Mouse (Mus musculus): ENCODE measurements around the gene Tdrd9. TPM values are rescaled to one million over a fixed set of nuclear protein-coding genes. Genes with fewer than 3 reads are reported as not detected.
"Not testable (repeated sequence)": the region's sequence is repeated elsewhere in the genome, so short reads cannot be mapped to it uniquely, and the experiment has no call there.

Tdrd9 gene
- total and polyA plus RNA-seq, 2 experiments from 2014 or later: 0.23 to 0.29 TPM

DNA sequence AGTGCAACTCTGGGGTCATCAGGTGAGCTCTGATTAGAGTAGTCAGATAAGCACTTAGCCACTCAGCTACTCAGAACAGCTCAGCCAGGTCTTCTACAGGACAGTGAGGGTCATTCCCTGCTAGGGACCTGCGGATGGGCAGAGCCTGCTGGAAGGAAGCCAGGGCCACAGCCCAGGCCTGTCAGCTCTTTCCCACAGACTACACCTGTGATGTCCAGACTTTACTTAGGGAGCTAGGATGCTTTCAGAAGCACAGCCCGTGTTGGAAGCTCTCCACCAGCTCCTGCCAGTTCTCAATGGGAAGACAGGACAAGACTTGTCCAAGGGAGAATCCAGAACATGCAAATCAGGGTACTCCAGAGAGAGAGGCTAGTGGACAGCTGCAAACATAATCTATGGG lies 37.4 kb upstream of the Tdrd9 start:
- Histone ChIP-seq H3K27ac (ENCODE audit: low read depth, low read length) (no peak overlapping the region), H3K4me1 (ENCODE audit: insufficient read depth) (peaks cover 8% of the 10 kb centered on the region), H3K36me3 (ENCODE audit: insufficient read depth) (no peaks in the 10 kb centered on the region), H3K9me3 (ENCODE audit: low read length) (no peaks in the 10 kb centered on the region), H3K4me3 (ENCODE audit: low read depth, low read length) (no peak overlapping the region), H3K9ac (no peak overlapping the region), H3K4me2 (ENCODE audit: low read depth) (no peak overlapping the region), H3K27me3 (ENCODE audit: insufficient read depth, low read length) (no peaks in the 10 kb centered on the region)
- ATAC-seq (no peak), DNase-seq (no peak)
- no peak for TF ChIP-seq CTCF (IDR thresholded peaks at IDR 0.05; ENCODE audit: low read depth)
- 74% methylated on average over 2 of the region's 2 CpGs for WGBS

DNA sequence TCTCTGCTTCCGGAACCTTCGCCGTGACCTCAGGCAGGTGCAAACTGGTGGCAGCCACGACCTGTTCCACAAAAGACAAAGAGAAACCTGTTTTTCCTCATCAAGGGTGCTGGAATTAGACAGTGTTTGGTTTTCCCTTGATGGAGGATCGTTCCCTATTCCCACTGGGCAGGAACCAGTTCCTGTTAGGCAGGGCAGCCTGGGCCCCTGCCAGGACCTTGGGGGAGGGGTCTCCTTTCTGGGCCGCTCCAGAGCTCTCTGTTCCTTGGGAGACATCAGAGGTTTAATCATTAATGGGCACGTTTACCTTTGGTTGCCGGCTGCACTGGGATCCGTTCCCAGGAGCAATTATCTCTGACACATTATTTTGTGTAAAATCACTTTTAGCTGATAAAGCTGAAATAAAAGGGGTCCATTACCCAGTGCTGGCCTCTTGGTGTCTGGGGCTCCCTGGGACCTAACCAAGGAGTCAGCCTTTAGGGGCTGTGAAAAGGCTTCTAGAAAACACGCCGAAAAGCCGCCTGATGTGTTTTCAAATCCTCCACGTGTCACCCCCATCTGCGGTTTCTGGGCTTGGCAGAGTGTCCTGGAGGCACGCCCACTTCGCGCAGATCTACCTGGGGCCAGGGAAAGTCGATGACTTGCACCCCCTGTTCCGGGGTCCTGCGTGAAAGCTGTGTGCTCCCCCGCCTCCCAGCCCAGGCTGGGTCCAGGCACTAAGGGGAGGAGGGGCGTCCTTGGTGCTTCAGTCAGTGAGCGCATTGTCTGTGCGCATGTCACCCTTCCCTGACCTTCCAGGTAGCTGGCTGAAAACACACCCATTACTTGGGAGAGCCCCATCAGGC lies 34.4 kb upstream of the Tdrd9 start:
- H3K27me3 ChIP-seq (ENCODE audit: insufficient read depth, low read length): no peaks in the 10 kb centered on the region
- TF ChIP-seq CTCF (IDR thresholded peaks at IDR 0.05; ENCODE audit: low read depth): no peak
- H3K36me3 ChIP-seq (ENCODE audit: insufficient read depth): no peaks in the 10 kb centered on the region
- 0 out of 2 replicates have a peak overlapping the region, but pooled peaks have one; percentile 2 for H3K4me2 ChIP-seq (ENCODE audit: low read depth)
- DNase-seq (peak; percentile 53), ATAC-seq (peak; percentile 51; the same call in 1 of the 2 replicates)
- peaks cover 8% of the 10 kb centered on the region for H3K4me1 ChIP-seq (ENCODE audit: insufficient read depth)
- WGBS: 24% methylated on average over 24 of the region's 24 CpGs
- H3K4me3 ChIP-seq (ENCODE audit: low read depth, low read length): no peak overlapping the region
- H3K27ac ChIP-seq (ENCODE audit: low read depth, low read length): no peak overlapping the region; the same call in 1 of the 2 replicates
- H3K9me3 ChIP-seq (ENCODE audit: low read length): no peaks in the 10 kb centered on the region
- H3K9ac ChIP-seq: no peak overlapping the region

DNA sequence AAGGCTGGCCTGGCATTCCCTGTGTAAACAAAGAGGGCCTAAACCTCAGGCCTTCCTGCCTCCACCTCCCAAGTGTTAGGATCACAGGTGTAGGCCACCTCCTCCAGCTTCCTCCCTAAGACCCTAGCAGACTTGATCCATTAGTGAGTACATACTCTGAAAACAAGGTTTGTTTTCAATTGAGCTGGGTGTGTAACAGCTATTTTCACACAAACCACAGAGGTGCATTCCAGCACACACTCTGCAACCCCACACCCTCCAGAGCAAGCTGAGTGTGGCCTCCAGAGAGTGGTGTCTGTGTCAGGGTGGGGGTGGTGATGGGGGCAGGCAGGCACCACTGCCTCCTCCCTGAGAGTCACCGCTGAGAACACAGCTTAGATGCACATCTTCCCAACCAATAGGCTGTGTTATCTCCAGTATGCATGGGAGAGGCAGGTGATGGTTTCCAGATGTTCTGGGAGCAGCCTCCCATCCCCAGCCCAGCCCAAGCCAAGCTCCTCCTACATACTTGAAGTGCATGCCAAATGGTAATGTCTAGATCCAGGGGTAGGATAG lies 32.7 kb upstream of the Tdrd9 start:
- H3K36me3 ChIP-seq (ENCODE audit: insufficient read depth): no peaks in the 10 kb centered on the region
- H3K4me2 ChIP-seq (ENCODE audit: low read depth): no peak overlapping the region
- no peak overlapping the region for H3K9ac ChIP-seq
- H3K4me1 ChIP-seq (ENCODE audit: insufficient read depth): peaks cover 8% of the 10 kb centered on the region
- DNase-seq: no peak
- TF ChIP-seq CTCF (IDR thresholded peaks at IDR 0.05; ENCODE audit: low read depth): no peak
- no peak overlapping the region for H3K27ac ChIP-seq (ENCODE audit: low read depth, low read length)
- no peaks in the 10 kb centered on the region for H3K9me3 ChIP-seq (ENCODE audit: low read length)
- 80% methylated on average over 1 of the region's 1 CpGs for WGBS
- H3K27me3 ChIP-seq (ENCODE audit: insufficient read depth, low read length): no peaks in the 10 kb centered on the region
- H3K4me3 ChIP-seq (ENCODE audit: low read depth, low read length): no peak overlapping the region
- no peak for ATAC-seq

DNA sequence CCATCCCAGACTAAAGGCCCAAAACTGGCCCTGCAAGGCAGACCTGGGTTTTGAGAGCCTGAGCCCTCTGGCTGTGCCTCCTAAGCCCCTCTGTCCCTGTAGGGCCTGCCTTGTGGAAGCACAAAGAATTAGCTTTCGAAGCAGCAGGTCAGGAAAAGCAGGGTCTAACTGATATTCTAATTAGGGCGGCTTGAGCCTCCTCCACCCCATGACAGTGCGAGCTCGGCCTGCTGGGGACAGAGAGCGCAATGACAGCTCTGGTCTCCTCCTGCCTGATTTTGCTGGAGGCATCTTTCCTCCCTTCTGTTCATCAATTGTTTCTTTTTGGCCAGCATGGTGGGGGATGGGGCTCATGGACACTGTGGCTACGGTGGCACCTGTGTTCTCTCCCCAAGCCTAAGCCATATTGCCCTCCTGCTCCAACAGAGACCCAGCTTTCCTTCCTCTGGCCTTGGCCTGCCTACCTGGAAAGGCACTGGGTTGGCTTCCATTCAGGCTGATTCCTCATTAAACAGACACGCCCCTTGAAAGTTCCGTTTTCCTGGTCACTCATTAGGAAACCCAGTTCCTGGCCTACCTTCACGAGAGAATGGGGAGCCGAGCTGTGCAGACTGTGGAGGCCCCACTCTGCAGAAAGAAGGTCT lies 27.8 kb upstream of the Tdrd9 start:
- no peak for TF ChIP-seq CTCF (IDR thresholded peaks at IDR 0.05; ENCODE audit: low read depth)
- no peak overlapping the region for H3K4me3 ChIP-seq (ENCODE audit: low read depth, low read length)
- H3K36me3 ChIP-seq (ENCODE audit: insufficient read depth): no peaks in the 10 kb centered on the region
- H3K27me3 ChIP-seq (ENCODE audit: insufficient read depth, low read length): no peaks in the 10 kb centered on the region
- no peaks in the 10 kb centered on the region for H3K9me3 ChIP-seq (ENCODE audit: low read length)
- no peaks in the 10 kb centered on the region for H3K4me1 ChIP-seq (ENCODE audit: insufficient read depth)
- H3K9ac ChIP-seq: no peak overlapping the region
- WGBS: 59% methylated on average over 10 of the region's 10 CpGs
- no peak overlapping the region for H3K4me2 ChIP-seq (ENCODE audit: low read depth)
- H3K27ac ChIP-seq (ENCODE audit: low read depth, low read length): no peak overlapping the region
- no peak for DNase-seq
- no peak for ATAC-seq

DNA sequence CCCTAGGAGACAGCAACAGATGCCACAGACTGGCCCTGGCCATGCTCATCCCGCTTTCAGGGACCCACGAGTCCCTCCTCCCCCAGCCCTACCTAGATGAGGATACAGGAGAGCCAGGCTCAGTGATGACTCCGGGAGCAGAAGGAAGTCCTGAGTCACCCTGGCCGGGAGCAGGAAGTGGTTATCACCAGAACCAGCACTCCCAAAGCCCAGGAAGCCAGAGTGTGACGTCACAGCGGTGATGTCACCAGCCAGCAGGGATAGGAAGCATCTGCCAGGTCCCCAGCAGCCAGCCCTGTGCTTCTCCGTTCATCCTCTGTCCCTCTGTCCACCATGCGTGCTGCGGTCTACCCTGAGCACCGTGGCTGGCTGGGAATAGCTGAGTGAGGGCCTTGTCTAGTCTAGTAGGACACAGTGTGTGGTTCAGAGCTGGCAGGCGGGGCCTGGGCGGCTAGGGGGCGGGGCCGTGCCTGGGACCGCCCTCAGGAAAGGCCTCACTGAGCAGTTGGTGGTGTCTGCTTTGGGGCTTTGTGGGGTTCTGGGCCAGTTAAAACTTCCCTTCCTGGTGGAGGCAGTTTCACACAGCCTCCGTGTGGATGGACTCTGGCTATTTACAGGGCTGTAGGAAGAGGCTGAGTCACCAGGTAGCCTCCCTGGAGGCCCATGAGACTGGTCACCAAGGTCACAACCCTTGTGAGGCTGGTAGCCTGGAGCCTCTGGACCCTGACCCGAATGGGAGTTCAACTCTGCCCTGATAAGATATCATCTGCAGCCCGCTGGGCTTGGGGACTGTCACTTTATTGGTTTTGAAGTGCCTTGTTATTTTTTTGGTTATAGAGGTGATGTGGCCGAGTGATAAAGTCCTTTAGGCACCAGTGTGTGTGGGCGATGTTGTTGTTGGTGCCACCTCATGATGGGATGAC lies 27.0 kb upstream of the Tdrd9 start:
- H3K4me3 ChIP-seq (ENCODE audit: low read depth, low read length); H3K9ac ChIP-seq; H3K4me2 ChIP-seq (ENCODE audit: low read depth); H3K27me3 ChIP-seq (ENCODE audit: insufficient read depth, low read length); H3K4me1 ChIP-seq (ENCODE audit: insufficient read depth); H3K9me3 ChIP-seq (ENCODE audit: low read length); DNase-seq; H3K27ac ChIP-seq (ENCODE audit: low read depth, low read length); H3K36me3 ChIP-seq (ENCODE audit: insufficient read depth): not testable (repeated sequence)
- 73% methylated on average over 15 of the region's 20 CpGs for WGBS
- ATAC-seq: peak; percentile 42; the same call in 1 of the 2 replicates

- no peak overlapping the region for H3K27ac ChIP-seq (ENCODE audit: low read depth, low read length)
- H3K9ac ChIP-seq: no peak overlapping the region
- 60% methylated on average over 8 of the region's 8 CpGs for WGBS
- no peak overlapping the region for H3K4me2 ChIP-seq (ENCODE audit: low read depth)
- H3K9me3 ChIP-seq (ENCODE audit: low read length): no peaks in the 10 kb centered on the region
- no peaks in the 10 kb centered on the region for H3K4me1 ChIP-seq (ENCODE audit: insufficient read depth)
- ATAC-seq (no peak), DNase-seq (no peak)
- H3K4me3 ChIP-seq (ENCODE audit: low read depth, low read length): no peak overlapping the region
- no peaks in the 10 kb centered on the region for H3K36me3 ChIP-seq (ENCODE audit: insufficient read depth)
- H3K27me3 ChIP-seq (ENCODE audit: insufficient read depth, low read length): no peaks in the 10 kb centered on the region
- TF ChIP-seq CTCF (IDR thresholded peaks at IDR 0.05; ENCODE audit: low read depth): no peak
These were observed 26.2 kb upstream of the Tdrd9 start for GRCm38 (mm10) chr12:111945115-111945514.

- not testable (repeated sequence) for H3K4me1 ChIP-seq (ENCODE audit: insufficient read depth); H3K36me3 ChIP-seq (ENCODE audit: insufficient read depth); H3K4me3 ChIP-seq (ENCODE audit: low read depth, low read length); H3K9me3 ChIP-seq (ENCODE audit: low read length); H3K9ac ChIP-seq; H3K27me3 ChIP-seq (ENCODE audit: insufficient read depth, low read length); DNase-seq; H3K4me2 ChIP-seq (ENCODE audit: low read depth); H3K27ac ChIP-seq (ENCODE audit: low read depth, low read length); ATAC-seq
- 62% methylated on average over 9 of the region's 15 CpGs for WGBS
These were observed 25.3 kb upstream of the Tdrd9 start for GRCm38 (mm10) chr12:111945765-111946655.
